Mouse (Mus musculus) thymus, postnatal 10 days (tissue): Measurements from ENCODE around the gene Itgb2l.
"Not testable (repeated sequence)": the region's sequence is repeated elsewhere in the genome, so short reads cannot be mapped to it uniquely, and the experiment has no call there.

Source experiments
- DNase-seq, 2 experiments: peaks; one replicate each; pipeline ENCODE4 v3.0.0; 2021; ENCODE audit warnings: low spot score in 2 of 2

Itgb2l gene

DNA sequence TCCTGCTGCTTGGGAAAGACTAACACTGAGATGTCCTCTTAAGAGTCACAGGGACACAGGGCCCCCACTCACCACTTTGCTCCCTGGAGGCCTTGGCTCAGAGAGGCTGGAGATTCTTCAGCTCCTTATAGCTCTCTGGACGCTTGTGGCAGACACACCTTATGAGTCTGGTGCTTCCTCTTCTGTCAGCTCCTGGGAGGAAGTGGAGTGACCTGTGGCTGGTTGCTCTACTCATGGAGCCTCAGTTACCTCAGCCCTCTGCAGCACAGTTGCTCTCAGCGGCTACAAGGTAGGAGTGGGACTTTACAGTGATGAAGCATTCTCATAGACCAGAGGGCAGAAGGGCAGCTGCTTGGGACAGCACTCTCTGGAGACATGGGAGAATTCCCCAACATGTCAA is at the start of gene Itgb2l:
Itgb2l (minus strand) TSS at position 152 of the 400 bp plus-strand sequence.
- DNase-seq: no peak

DNA sequence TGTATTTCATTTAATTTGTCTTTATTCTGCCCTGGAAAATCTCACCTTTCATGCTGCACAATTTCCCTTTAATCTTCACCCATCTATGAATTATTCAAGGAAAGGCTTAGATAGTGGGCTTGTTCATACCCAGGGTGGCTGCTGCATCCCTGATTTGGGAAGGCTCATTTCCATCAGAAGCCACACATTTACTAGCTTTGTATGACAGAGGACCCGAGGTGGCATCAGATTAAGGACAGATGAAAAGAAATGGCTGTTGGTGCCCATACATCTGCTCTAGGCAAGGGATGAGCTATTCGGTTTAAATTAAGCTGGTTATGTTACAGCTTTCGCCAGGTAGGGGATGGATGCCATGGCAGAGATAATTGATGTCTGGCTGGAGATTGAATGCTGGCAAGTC is 48.1 kb upstream of the Itgb2l start:
- no peak for DNase-seq

DNA sequence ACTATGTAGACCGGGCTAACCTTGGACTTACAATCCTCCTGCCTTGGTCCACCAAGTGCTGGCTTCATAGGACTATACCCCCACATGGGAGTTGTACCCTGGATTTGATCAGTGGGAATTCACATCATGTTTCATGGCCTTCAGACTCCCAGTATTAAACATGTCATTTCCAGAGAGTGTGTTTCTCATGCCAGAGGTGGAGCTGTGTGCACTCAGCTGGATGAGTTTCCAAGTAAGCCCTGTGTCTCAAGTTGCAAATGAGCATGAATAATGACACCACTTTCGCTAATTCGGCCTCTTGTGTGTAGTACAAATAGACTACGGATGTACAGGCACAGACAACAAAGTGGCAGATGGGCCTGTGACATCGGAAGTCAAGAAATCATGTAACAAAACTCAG is 44.6 kb upstream of the Itgb2l start:
- DNase-seq: no peak

DNA sequence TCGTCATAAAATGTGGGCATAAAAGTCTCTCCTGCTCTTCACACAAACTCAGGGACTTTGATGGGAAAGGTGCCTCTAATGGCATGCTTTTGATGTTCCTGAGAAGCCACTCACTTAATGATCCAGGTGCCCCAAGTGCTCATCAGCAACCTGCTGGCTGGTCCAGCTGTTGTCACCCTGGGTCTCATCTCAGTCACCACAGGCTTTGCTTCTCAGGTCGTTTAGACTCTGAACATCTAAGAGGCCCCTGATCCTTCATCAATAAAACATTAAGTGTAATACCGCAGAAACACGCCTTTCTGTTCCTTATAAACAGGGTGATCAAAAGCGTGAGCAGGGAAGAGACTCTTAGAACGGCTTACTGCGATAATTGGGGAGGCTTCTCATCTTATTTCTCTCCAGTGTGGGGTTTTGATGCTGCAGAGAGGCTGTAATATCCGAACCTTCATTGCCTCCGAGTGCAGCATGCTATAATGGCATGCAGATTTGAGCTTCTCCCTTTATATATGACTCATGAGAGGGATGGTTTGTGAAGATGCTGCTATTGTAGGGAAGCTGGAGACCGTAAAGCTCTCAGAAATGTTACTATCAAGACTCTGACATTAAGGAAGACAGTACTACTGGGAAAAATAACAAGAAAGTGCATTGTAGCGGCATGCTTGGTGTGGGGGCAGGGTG is 43.7 kb upstream of the Itgb2l start:
- DNase-seq: no peak

DNA sequence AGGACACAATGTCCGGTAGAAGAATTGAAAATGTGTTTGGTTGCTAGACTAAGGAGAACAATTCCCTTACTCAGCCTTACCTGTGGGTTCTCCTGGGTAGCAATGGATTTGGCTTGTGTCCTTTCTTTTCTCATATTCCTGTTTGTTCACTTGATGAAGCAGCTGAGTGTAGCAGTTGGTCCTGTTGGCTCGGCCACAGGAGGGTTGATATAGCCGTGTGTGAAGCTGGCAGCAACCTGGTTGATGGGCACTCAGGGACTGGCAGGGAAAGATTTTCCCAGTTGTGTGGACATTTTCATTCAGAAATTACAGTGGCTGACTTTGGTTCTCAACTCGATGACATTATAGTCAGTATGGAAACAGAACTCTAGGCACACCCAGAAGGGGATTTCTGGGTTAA is 38.4 kb upstream of the Itgb2l start:
- no peak for DNase-seq

DNA sequence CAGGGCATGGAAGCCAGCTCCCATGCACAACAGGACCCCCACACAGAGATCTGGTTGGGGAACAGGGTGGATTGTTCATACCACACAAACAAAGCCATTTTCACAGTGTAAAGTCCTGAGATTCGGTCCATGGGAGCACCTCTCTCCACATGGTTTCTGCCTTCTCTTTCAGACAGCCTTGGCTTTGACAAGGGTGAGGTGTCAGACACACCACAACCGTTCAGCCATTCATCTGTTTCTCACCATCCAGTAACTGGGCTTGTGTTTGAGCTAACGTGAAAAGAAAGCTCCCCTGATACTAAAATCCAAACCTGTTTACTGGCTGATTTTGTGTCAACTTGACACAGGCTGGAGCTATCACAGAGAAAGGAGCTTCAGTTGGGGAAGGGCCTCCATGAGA is 30.8 kb upstream of the Itgb2l start:
- DNase-seq: no peak

DNA sequence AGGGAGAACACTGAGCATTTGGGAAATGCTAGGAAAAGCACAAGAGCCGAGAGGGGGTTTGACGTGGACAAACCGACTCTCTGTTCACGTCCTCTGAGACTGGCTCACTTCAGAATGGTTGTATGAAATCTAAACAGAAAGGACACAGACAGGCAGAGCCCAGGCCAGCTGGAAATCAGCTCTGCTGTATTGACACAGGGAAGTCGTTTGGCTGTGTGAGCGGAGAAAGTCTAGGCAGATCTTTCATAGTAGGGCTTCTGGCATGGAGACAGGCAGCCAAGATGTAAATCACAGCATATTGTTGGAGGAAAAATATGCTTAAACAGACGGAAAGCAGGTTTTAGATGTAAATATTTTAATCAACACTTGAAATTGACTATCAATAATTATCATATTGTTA is 29.4 kb upstream of the Itgb2l start:
- DNase-seq: no peak

DNA sequence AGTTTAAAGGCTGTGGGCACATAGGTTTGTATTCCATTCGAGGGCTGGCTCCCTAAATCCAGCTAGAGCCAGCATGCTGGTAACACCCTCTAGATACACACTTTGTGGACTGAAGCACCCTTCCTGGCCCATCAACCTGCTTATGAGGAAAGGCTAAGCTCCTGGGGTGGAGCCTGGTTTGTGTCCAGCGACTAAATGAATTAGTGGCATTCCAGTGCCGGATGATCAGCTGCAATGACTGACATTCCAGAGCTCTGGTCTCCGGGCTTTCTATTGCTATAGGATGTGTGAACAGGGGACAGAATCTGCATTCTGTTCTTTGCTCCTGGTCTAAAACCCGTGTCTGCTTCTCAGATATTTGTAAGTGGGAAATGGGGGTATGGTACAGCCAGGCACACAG is 28.9 kb upstream of the Itgb2l start:
- no peak for DNase-seq

DNA sequence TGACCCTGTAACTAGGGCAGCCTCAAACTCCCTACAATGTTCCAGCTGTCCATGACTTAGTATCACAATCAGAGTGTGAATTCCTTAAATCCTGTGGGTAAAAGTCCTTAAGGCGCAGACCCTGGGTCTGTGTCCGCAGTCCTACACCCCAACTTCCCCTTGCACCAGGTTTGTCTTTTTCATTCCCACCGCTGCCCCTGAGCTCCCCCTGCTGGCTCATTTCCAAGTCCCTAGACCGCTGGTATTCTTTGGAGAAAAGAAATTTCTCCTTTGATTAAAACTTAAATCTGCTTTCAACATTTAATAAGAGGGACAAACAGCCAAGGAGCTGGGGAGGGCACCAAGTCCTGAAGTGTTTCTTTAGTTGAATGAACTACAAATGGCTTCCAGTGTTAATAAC is 26.2 kb upstream of the Itgb2l start:
- DNase-seq: peak in 1 of 2 experiments; percentile 24

DNA sequence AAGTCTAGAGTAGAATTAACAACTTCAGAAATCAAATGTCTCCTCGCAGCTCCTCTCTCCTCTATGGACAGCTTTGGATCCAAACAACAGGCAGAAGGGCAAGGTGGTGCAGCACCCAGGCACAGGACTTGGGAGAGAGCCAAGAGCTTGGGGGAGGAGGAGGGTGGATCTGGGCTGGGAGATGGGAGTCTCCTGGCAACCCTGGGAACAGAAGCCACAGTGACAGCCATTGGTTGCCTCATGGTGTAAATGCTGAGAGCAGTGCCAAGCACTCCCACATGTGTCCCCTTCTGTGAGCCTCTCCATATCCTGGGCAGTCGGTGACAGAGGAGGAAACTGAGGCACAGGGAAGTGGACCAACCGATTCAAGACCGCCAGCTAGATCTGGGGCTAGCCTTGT is 25.3 kb upstream of the Itgb2l start:
- no peak for DNase-seq

DNA sequence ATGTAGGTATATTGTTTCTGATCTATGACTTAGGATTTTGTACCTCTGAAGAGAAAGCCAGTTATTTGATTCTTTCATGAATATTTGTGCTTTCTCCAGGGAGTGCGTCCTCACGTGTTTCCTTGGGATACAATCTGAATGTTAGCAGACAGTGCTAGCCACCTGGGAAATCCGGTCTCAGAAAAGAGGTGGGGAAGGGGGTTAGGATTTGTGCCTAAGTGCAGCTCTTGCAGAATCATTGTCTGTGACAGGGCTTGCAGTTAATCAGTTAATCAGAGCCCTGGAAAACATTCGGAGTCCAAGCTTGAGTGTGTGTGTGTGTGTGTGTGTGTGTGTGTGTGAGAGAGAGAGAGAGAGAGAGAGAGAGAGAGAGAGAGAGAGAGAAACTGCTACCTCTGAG is 24.6 kb upstream of the Itgb2l start:
- no peak for DNase-seq

DNA sequence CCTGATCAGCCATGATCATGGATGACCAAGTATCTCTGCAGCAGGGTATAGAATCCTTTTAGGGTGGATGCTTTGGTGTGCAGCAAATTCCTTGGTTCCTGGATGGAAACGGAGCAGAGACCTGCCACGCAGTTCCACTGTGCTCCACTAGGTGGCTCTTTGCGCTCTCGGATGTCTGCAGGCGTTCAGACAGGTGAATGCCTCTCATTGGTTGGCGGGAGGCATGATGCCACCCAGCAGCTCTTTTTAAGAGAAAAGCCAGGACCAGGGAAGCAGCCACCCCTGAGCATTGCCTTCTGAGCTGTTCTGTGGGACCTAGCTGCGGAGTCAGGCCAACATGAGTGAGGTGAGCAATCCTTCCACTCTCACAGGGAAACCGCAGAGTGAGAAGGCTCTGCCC is 24.0 kb upstream of the Itgb2l start, which contains the start of gene Pcp4:
Pcp4 (plus strand) TSS at position 162 of the 400 bp plus-strand sequence.
- DNase-seq: peak in 1 of 2 experiments; percentile 56

DNA sequence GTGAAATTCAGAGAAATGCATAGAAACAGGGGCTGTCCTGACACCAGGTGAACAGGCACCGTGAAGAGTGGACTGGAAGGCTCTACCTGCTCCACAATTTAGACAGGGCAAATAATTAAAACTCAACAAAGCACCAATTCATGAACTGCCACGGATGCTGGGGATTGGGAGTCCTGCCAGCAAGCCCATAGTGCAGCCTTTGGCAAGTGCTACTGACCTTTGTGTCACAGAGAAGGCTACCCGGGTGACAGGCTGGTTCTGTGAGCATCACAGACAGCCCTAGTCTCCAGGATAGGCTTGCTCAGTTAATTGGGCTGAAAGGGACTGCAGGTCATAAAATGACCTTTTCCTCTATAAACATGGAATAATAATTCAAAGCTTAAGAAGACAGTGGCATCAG is 17.4 kb upstream of the Itgb2l start:
- DNase-seq: no peak

DNA sequence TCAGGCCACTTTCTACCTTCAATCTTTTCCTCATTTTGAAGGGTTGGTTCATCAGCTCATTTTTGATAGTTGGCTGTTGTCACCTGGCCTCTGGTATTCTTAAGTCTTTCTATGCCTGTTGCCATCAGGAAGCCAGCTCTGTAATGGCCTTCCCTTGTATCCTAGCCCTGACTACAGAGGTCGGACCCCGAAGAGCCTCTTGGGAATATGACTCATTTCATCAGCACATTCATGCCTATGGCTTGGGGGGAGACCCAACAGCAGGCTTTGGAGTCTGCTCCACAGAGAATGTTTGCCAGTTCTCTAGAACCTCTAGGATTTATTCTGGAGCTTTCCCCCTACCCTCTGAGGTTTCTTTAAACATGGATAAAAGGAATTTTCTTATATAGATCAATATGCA is 15.9 kb upstream of the Itgb2l start:
- no peak for DNase-seq

DNA sequence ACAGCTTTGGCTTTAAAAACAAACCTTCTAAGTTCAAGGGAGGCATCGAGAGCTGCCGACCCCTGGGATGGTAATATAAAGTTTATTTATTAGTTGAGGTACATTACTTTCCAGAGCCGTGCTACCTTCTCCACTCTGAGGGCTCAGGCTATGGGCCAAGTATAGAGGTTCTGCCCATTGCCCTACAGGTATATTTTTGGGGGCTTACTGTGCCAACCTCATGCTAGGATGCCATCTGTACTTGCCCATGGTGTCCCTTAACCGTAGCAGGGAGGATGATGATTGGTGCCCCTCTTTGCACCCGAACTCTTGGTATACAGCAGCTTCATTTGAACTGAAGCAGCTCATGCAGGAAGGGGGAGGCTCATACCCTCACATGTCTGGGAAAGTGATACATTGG is 14.2 kb upstream of the Itgb2l start:
- DNase-seq: no peak

DNA sequence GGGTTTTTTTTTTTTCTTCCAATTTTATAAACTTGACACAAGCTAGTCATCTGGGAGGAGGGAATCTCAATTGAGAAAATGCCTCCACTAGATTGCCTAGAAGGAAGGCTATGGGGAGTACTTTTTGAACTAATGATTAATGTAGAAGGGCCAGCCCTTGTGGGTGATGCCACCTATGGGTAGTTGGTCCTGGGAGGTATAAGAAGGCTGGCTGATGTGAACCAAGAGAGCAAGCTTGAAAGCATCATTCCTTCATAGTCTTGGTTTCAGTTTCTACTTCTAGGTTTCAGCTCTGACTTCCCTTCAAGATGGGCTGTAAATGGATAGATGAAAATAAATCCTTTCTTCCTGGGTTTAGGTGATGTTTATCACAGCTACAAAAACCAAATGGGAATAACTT is 10.7 kb upstream of the Itgb2l start:
- DNase-seq: no peak

DNA sequence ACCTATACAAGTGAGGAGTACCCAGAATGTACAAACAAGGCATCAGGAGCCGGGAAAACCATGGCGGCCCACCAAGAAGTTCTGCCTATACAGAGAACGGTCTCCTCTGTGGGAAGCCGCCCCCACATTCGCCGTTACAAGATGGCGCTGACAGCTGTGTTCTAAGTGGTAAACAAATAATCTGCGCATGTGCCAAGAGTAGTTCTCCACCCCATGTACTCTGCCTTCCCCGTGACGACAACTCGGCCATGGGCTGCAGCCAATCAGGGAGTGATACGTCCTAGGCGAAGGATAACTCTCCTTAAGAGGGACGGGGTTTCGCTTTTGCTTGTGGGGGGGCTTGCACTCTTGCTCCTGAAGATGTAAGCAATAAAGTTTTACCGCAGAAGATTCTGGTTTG is 7.5 kb upstream of the Itgb2l start:
- DNase-seq: not testable (repeated sequence)

DNA sequence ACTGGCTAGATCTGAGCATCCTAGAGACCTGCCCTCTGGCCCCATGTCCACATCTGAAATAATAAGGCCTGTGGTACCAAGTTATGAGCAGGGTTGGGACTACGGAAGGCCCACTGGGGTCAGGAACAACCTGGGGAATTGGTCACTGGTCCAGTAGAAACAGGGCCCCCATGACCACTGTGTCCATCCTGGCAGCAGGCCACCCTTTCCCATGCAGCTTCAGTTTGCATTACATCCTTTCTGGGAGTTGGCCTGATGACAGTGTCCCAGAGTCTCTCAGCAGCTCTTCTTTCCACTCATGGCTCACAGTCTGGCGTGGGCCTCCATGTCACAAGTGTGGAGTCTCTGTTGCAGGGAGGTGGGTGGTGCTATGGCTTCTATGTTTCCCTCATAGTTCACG is 1.6 kb downstream of the Itgb2l start:
- DNase-seq: no peak

DNA sequence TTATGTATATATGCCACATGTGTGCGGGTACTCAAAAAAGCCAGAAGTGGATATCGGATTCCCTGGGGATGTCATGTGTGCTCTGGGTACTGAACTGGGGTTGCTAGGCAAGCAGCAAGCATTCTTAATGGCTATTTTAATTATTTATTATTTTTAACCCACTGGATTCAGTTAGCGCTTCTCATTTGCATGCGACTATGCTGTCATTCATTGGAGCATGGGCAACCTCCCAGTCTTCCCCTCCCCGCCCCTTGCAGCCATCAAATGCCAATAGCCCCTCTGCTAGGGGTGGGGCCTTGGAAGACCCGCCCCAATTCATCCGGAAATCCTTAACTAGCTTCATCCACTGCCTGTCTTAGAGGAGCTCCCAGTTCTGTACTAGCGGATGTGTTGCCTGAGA is 2.5 kb downstream of the Itgb2l start:
- no peak for DNase-seq

DNA sequence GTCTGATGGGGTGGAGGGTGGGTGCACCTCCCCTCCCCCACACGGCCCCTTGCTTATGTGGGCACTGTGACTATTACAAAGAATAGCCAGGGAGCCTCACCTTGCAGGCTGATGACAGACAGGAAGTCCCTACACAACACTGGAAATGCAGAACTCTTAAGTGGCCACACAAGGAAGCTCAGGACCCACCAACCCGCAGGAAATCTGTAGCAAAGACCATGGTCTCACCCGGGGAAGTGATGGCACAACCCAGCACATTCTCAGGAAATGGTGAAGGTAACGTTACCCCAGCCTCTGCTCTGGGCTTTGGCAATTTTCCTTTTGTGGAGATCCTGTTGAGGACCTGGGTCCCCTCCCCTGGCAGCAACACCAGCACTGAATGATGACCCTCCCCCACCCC is 3.7 kb downstream of the Itgb2l start:
- DNase-seq: no peak

DNA sequence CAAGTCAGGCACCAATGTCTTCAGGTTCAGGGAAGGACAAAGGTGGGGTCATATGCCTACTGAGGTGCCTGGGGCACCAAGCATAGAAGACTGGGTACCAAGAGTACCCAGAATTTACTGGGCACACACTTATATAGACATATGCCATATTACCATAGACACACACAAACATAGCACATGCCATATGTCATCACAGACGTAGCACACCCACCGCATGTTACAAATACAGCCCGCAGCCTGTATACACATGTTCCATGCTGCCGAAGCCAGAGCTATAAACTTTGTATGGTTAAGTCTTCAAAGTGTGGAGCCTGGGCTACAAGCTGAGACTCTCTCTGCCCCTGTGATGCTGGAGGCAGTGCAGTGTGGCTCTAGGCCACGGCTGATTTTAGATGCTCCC is 4.5 kb downstream of the Itgb2l start:
- DNase-seq: no peak

DNA sequence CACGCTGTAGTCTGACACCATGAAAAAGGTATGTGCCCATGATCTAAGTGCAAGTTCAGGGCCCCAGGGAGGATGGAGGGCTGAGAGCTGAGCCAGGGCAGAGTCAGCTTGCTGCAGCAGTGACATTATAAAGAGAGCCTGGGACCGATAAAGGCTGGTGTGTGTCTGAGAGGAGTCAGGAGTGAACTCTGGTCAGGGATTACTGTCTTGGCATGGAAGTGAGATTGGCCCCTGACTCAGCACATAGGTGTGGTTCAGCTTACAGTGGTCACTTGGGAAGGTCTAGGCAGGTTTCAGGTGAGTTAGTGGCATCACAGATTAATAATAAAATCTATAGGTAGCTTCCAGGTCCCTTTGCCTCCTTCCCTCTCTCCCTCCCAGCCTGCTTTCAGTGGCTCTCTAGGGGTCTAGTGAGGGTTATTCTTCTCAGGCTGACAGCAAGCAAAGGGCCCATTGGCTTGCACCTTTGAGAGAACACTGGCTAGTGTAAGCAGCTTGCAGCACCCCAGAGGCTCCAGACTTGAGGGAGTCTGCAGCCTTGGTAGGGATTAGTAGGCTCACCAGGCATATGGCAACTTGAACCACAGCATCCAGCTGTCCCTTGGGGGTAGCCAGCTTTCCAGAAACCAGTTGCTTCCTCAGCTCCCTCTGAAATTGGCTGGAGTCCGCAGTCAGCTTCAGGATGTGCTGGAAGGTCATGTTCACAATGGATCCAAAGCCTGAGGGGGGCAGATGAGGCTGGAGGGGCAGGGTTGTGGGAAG is 9.2 kb downstream of the Itgb2l start:
- no peak for DNase-seq

DNA sequence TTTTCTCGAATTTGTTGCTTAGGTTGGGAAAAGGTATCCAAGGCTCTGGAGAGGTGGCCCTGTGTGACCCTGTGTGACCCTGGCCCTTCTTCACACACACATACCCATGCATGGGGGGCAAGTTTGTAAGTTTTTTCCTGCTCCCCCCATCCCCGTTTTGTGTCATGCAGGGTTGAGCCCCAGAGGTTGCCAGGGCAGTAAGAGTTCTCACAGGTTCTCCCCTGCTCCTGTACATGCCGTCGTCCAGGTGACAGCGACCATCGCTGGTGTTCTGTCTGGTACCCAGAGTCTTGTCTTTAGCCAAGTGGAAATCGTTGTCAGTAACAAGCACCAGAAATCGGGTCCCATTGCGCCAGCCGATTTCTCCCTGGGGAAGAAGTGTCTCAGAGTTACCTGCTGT is 10.2 kb downstream of the Itgb2l start:
- DNase-seq: no peak

DNA sequence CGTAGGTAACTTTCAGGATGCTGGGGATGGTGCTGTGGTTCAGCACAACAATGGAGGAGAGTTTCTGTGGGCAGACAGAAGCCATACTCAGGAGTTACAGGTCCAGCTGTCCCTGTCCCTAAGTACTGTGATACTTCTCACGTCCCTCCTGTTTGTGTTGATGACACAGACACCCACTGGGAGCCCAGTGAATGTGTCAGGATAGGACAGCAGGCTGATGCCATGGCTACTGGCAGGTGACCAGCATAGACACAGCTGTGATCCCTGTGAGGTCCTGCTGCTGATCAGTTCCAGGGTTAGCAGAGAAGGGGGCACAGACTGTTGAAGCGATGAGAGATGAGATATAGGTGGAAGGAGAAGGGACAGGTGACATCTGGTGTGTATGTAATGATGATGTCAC is 14.4 kb downstream of the Itgb2l start:
- DNase-seq: no peak
